Mouse (Mus musculus): ENCODE measurements at regions not wholly inside any gene's neighbourhood (a gene's known extent, or its start where the extent isn't known, plus 50 kb on each side); places are given as distances from the start of the nearest gene placed in this dataset.

DNA sequence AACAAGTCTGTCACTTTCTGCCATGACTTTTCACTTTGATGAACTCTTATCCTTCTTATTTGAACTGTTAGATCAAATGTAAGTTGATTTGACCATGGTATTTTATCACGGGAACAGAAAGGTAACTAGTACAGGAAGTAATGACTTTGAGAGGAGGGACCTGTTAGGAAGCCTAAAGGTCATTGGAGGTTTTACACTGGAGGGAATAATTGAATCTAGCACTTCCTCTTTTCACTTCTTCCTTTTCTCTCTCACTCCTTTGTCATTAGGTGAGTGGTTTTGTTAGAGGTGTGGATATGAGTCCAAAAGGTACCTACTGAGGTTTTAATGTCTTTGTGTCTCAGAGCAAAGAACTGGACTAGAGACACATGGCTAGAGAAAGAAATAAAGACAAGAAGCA, 255.0 kb upstream of the Nrp1 start:
- intact Hi-C loops (cut with DNase I), result no loop called here
- no peak for DNase-seq

DNA sequence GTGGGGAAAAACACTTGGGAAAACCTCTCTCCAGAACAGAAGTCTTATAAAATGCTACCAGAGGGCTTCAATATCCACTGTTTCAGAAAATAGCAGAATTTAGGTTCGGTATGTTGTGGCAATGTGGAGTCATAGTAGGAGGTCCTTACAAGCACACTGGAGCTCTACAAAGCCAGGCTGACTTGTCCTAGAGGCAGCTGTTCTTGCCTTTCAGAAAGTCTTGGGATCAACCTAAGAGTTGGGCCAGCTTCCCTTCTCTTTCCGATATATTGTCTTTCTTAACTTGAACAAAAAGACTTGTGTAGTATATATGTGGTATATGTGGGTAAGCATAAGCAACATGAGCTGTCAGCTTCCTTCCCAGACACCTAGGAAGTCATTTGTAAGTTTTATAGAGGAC, 251.8 kb upstream of the Nrp1 start:
- intact Hi-C loops (cut with DNase I), result no loop called here

GRCm38 (mm10) chr8:128107041-128107440, 251.4 kb upstream of the Nrp1 start:
- intact Hi-C loops (cut with DNase I), result no loop called here
- DNase-seq, result no peak

More for the DNA sequence above, 251.8 kb upstream of the Nrp1 start:
- no peak for DNase-seq

- intact Hi-C loops (cut with DNase I), result no loop called here
- DNase-seq, result no peak
Observed at GRCm38 (mm10) chr8:128109036-128109435, 249.4 kb upstream of the Nrp1 start.

DNA sequence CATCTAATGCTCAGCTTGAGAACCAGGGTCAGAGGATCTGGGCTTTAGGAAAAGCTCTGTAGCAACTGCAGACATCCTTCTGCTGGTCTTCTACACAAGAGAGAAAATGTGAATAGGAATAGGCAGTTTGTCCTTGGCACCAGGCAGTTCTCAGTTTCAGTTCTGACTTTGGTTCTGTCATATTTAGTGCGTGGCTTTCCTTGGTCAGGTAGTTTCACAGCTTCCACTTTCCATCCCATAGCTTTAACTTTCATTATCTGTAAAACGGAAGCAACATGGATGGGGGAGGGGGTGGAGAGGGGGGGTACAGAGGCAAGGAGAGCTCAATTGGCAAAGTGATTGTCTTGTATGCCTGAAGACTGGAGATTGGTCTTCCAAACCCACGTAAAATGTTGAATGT, 247.3 kb upstream of the Nrp1 start:
- intact Hi-C loops (cut with DNase I), result no loop called here
- DNase-seq, result no peak

GRCm38 (mm10) chr8:128113116-128113515, 245.3 kb upstream of the Nrp1 start:
- intact Hi-C loops (cut with DNase I), result loop anchor here (2.0 kb wide), 1 partner anchor 246 kb away; the partner anchor contains the start of gene Nrp1
- DNase-seq, result peak; percentile 49 to 72

- no peak for DNase-seq
- intact Hi-C loops (cut with DNase I), result no loop called here
Observed at GRCm38 (mm10) chr8:128141290-128141966, 217.0 kb upstream of the Nrp1 start.

DNA sequence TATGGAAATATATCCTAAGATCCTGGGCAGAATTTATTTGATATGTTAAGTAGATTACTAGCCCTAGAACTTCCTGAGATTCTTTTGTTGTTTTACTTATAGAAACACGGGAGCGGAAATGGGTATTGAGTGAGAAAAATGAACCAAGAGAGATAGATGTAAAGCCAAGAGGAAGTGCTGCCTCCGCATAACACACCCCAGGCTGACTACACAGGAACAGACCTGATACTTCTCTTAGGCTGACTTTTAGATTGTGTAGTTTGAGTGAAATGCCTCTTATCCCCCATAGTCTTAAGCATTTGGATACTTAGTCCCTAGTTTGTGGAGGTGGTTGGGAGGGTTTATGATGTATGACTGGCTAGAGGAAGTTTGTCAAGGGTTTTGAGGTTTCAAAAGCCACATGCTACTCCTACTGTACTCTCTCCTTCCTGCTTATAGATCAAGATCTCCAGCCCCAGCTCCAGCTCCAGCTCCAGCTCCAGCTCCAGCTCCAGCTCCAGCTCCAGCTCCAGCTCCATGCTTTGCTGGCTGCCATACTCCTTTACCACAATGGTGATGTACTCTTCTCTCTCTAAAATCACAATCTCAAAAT, 210.0 kb upstream of the Nrp1 start:
- intact Hi-C loops (cut with DNase I), result no loop called here

DNA sequence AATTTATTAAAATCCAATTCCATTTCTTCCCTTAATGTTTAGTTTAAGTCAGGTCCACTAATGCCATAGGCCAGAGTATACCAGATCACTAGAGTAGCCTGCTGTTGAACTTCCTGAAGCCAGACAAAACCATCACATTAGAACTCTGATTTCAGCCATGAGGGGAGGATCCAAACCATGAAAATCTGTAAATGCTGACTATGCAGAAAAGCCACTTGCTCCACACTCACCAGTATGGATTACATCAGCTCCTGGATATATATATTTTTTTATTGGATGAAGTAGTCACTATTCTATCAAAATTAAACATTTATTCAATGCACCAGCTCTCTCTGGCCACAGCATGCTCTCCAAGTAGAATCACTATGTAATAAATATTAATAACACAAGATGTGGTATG, 202.8 kb upstream of the Nrp1 start:
- intact Hi-C loops (cut with DNase I), result no loop called here
- no peak for DNase-seq

More for the DNA sequence above, 210.0 kb upstream of the Nrp1 start:
- no peak for DNase-seq

- no peak for DNase-seq
- intact Hi-C loops (cut with DNase I), result no loop called here
Observed at GRCm38 (mm10) chr8:128156221-128156620, 202.2 kb upstream of the Nrp1 start.

DNA sequence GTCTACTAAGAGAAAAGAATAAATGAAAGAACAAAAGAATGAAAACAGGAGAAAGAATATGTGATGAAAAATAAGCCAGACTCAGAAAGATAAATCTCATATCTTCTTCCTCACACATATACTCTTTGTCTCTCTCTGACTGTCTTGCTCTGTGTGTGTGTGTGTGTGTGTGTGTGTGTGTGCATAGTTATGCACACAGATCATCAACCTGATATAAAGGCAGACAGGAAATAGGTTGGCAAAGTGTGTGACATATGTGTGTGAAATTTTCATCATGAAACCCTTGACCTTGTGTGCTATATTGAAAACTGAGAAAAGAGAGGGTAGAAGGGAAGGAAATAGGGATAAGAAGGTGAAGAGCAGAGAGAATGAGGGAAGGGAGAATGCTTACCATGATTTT, 195.5 kb upstream of the Nrp1 start:
- DNase-seq, result no peak
- intact Hi-C loops (cut with DNase I), result no loop called here

DNA sequence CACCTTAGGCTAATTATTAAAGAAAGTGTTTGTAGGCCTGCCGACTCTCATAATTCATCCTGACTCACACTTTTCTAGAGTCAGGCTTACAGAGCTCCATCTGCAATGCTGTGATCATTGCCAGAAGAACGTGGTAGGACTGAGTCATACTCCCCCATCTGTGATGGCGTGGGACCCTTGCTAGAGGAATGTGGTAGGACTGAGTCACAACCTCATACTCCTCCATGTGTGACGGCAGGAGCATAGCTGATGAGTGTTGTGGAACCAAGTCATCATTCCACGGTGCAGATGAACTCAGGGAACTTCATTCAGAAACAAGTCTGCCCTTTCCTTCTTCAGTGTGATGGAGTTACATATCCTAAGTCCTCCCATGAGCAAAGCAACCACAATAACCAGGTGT, 193.4 kb upstream of the Nrp1 start:
- intact Hi-C loops (cut with DNase I), result no loop called here
- DNase-seq, result no peak

DNA sequence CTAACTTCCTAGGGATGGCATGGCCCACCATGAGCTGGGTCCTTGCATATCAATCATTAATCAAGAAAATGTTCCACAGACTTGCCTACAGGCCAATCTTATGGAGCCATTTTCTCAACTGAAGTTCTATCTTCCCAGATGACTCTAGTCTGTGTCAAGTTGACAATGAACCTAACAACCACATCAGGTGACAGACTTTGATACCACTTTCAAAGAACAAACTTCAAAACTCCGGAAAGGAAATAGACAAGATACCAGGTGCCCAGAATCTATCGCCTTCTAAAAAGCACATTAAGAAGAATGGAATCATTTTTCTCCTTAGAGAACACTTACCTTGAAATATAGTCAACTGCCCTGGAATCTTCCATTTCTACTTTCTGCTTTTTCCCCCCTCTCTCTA, 192.8 kb upstream of the Nrp1 start:
- intact Hi-C loops (cut with DNase I), result no loop called here

DNA sequence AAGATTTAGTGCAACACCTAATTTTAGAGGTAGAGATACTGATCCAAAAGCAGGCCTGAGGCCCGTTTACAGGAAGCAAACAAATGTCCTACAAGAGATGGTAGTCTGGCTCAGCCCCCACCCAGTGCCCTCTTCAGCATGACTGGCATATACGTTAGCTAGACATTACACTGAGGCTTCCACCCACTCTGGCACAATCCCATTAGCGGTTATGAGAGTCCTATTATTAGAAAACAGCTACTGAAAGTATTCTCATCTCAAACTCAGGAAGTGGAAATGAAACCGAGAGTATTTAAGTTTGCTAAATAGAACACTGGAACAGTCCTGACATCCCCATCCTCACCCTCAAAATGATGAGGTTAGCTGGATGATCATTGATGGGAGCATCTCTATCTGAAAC, 192.3 kb upstream of the Nrp1 start:
- intact Hi-C loops (cut with DNase I), result no loop called here
- no peak for DNase-seq

More for the DNA sequence above, 192.8 kb upstream of the Nrp1 start:
- no peak for DNase-seq

- intact Hi-C loops (cut with DNase I), result no loop called here
- DNase-seq, result no peak
Observed at GRCm38 (mm10) chr8:128168819-128169218, 189.6 kb upstream of the Nrp1 start.

DNA sequence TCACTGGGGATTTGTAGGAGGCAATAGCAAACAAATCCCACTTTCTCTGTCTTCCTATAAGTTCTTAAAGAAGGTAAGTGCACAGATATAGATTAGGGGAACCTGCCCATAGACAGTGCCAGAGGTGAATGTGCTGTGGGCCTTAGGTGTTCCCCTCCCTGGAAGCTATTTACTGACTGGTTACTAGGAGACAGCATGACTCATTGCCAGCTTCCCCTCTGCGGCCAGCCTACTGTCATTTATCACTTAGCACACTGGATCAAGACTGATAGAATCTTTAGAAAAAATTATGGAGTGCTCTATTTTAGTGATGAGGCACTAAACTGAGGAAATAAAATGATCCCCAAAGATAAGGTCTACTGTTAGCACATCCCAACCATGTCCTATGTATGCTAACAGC, 187.3 kb upstream of the Nrp1 start:
- intact Hi-C loops (cut with DNase I), result no loop called here
- no peak for DNase-seq

- intact Hi-C loops (cut with DNase I), result no loop called here
- no peak for DNase-seq
Observed at GRCm38 (mm10) chr8:128180214-128180613, 178.2 kb upstream of the Nrp1 start.

DNA sequence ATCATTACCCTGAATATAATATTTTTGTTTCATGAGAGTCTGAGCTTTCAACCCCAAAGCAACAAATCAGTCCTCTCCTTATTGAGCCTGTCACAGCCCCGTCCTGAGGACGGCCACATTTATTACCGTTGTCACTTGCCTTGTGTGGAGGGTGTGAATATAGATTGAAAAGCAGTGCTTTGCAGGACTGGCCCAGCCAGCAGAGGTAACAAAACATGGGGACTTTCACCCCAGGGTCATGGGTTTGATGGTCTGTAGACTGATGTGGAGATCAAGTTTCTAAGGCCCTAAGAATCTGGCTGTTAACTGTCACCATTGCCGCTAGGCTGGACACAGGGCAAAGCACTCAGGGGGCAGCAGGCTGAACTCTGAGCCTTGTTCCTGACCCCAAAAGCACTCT, 175.3 kb upstream of the Nrp1 start:
- no peak for DNase-seq
- intact Hi-C loops (cut with DNase I), result no loop called here

DNA sequence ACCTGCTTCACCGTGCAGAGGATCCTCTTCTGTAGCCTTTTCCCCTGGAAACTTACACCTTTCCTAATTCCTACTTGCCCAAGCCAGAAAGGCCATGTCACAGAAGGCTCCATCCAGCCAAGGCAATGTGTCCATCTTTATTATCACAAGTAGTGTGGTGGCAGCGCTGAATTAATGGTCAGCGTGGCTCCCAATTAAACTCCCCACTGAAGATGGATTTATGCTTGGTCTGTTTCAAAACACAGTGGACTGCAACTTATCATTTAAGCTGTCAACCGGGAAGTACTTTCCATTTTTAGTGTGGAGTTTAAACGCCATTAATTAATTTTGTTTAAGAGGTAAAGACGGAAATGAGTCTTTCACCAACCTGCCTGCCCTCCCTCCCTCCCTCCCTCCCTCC, 170.1 kb upstream of the Nrp1 start:
- no peak for DNase-seq
- intact Hi-C loops (cut with DNase I), result no loop called here

- no peak for DNase-seq
- intact Hi-C loops (cut with DNase I), result no loop called here
Observed at GRCm38 (mm10) chr8:128193293-128193887, 165.0 kb upstream of the Nrp1 start.

GRCm38 (mm10) chr8:128200815-128201214, 157.6 kb upstream of the Nrp1 start:
- intact Hi-C loops (cut with DNase I), result no loop called here
- DNase-seq, result no peak

DNA sequence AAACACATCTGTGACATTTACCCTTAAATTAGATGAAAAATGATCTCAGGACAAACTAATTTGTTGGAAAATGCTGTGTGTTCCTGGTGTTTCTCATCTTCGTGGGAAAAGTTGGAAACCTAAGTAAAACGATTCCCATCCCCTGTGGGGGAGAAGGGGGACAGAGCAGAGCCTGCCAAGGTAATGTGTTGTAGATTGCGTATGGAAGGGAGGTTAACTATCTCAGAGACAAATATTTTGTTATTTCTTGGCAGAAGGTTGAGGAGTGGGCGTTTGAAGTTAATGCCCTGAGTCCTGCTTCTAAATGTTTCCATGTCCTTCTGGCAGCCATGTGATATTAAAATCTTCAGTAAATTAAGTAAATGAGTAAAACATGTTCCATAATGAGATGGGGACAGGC, 156.8 kb upstream of the Nrp1 start:
- DNase-seq, result no peak
- intact Hi-C loops (cut with DNase I), result no loop called here

Data from heart, postnatal 14 days (tissue).